Mouse (Mus musculus) forebrain, embryonic 11.5 days (tissue): ENCODE data around the gene Wdr74. TPM values are rescaled to one million over a fixed set of nuclear protein-coding genes. Genes with fewer than 3 reads are reported as not detected.
"Not testable (repeated sequence)": the region's sequence is repeated elsewhere in the genome, so short reads cannot be mapped to it uniquely, and the experiment has no call there.

ENCODE experiments used
- ATAC-seq: fragments of 200-750 bp; cut with Nextera tagmentation; replicated peaks from 2 replicates; pipeline ENCODE4 v1.8.0; 2017; ENCODE audit warnings: moderate TSS enrichment; ENCODE audit not compliant: low FRiP score
- DNase-seq: peaks from one replicate; pipeline ENCODE4 v3.0.0-alpha.2; 2017; ENCODE audit warnings: low spot score
- H3K27ac ChIP-seq: fragments of 300-500 bp; sonication (generic); 2 replicates; pipeline ENCODE4 v1.5.1; 2014; ENCODE audit warnings: low read depth, low read length
- H3K27me3 ChIP-seq: fragments of 300-500 bp; sonication (generic); 2 replicates; pipeline ENCODE4 v1.6.1; 2014; ENCODE audit warnings: mild to moderate bottlenecking, low read length, mixed read lengths; ENCODE audit not compliant: control insufficient read depth, insufficient read depth
- H3K36me3 ChIP-seq: fragments of 300-500 bp; sonication (generic); 2 replicates; pipeline ENCODE4 v1.6.1; 2014; ENCODE audit warnings: mild to moderate bottlenecking, low read length, moderate library complexity, mixed read lengths; ENCODE audit not compliant: control insufficient read depth, insufficient read depth
- H3K4me1 ChIP-seq: fragments of 300-500 bp; sonication (generic); replicated peaks from 2 replicates; pipeline ENCODE4 v1.6.1; 2014; ENCODE audit warnings: low read length, mixed read lengths; ENCODE audit not compliant: control insufficient read depth, insufficient read depth
- H3K4me2 ChIP-seq: fragments of 300-500 bp; sonication (generic); 2 replicates; pipeline ENCODE4 v1.6.1; 2014; ENCODE audit warnings: low read depth, mild to moderate bottlenecking, low read length, moderate library complexity, mixed read lengths; ENCODE audit not compliant: severe bottlenecking
- H3K4me3 ChIP-seq: fragments of 300-500 bp; sonication (generic); 2 replicates; pipeline ENCODE4 v1.5.1; 2014; ENCODE audit warnings: low read depth, low read length
- H3K9ac ChIP-seq: fragments of 300-500 bp; sonication (generic); 2 replicates; pipeline ENCODE4 v1.6.1; 2014; ENCODE audit warnings: low read length
- H3K9me3 ChIP-seq: fragments of 300-500 bp; sonication (generic); 2 replicates; pipeline ENCODE4 v1.6.1; 2016; ENCODE audit warnings: low read length, mixed read lengths; ENCODE audit not compliant: control insufficient read depth
- WGBS: fragments of 180-500 bp; shearing (Covaris S2); extraction: QIAGEN DNeasy Blood & Tissue Kit; methylation state at CpG from one replicate; pipeline ENCODE4 v1.1.7; 2014; 5-methylcytosine and 5-hydroxymethylcytosine counted together
- polyA plus RNA-seq: library from polyadenylated mRNA; unstranded; fragments of >200 nt; fragmentation: Nextera tagmentation; extraction: Ambion mirVana; gene quantifications from 2 replicates; pipeline ENCODE4 v1.2.1, GENCODE M21; 2014

Wdr74 gene
- polyA plus RNA-seq, 1 experiment from 2014 or later = 79.5 TPM

DNA sequence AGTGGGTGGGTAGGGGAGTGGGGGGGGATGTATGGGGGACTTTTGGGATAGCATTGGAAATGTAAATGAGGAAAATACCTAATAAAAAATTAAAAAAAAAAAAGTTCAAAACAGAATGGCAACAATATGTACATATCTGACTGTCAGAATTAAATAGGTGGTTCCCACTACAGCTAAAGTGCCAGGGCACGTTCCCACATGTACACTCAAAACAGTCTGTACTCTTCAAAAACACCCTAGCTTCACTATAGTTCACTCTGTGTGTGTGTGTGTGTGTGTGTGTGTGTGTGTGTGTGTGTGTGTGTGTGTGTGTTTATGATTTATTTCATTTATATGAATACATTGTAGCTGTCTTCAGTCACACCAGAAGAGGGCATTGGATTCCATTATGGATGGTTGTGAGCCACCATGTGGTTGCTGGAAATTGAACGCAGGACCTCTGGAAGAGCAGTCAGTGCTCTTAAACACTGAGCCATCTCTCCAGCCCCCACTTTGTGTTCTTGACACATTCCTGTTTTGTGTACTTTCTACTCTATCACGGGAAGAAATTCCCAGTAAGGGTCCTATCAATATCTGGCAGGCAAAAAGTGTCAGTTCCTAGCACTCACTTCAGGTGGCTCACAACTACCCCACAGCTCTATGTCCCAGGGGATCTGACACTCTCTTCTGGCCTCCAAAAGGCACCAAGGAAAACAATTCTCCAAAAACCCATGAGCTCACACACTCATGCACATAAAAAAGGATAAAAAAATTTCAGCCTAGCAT lies 7.1 kb upstream of the Wdr74 start:
- not testable (repeated sequence) for H3K9ac ChIP-seq, H3K27ac ChIP-seq, H3K4me3 ChIP-seq, H3K4me1 ChIP-seq, H3K27me3 ChIP-seq, H3K4me2 ChIP-seq, DNase-seq, ATAC-seq, H3K9me3 ChIP-seq
- WGBS = 50% methylated on average over 3 of the region's 3 CpGs
- peaks cover 10% of the 10 kb centered on the region; the same call in 1 of the 2 replicates for H3K36me3 ChIP-seq

- no peak overlapping the region for H3K9ac ChIP-seq
- H3K4me1 ChIP-seq = 0 out of 2 replicates have a peak, but pooled peaks cover 3% of the 10 kb centered on the region
- no peak for ATAC-seq
- H3K4me3 ChIP-seq = no peak overlapping the region
- no peaks in the 10 kb centered on the region for H3K9me3 ChIP-seq
- no peak for DNase-seq
- H3K27me3 ChIP-seq = no peaks in the 10 kb centered on the region
- no peak overlapping the region for H3K4me2 ChIP-seq
- peaks cover 2% of the 10 kb centered on the region; the same call in 1 of the 2 replicates for H3K36me3 ChIP-seq
- WGBS = 79% methylated on average over 3 of the region's 3 CpGs
- H3K27ac ChIP-seq = no peak overlapping the region
Observed at GRCm38 (mm10) chr19:8734334-8734733, 1.3 kb upstream of the Wdr74 start.

GRCm38 (mm10) chr19:8736160-8736467 lies 487 bp downstream of the Wdr74 start:
- Histone ChIP-seq H3K27me3 (no peaks in the 10 kb centered on the region), H3K36me3 (peaks cover 5% of the 10 kb centered on the region), H3K9me3 (no peaks in the 10 kb centered on the region), H3K4me3 (peak overlapping the region; percentile 88), H3K9ac (peak overlapping the region; percentile 75), H3K4me1 (peaks cover 10% of the 10 kb centered on the region), H3K27ac (no peak overlapping the region), H3K4me2 (peak overlapping the region; percentile 81)
- DNase-seq = no peak
- WGBS = 3% methylated on average over 11 of the region's 11 CpGs
- no peak for ATAC-seq

GRCm38 (mm10) chr19:8738911-8739310 lies 3.3 kb downstream of the Wdr74 start:
- Histone ChIP-seq H3K4me2 (no peak overlapping the region), H3K36me3 (peaks cover 8% of the 10 kb centered on the region), H3K9ac (no peak overlapping the region), H3K27ac (no peak overlapping the region), H3K4me1 (peaks cover 15% of the 10 kb centered on the region), H3K4me3 (no peak overlapping the region), H3K9me3 (no peaks in the 10 kb centered on the region), H3K27me3 (no peaks in the 10 kb centered on the region)
- ATAC-seq (no peak), DNase-seq (no peak)
- 92% methylated on average over 7 of the region's 7 CpGs for WGBS

DNA sequence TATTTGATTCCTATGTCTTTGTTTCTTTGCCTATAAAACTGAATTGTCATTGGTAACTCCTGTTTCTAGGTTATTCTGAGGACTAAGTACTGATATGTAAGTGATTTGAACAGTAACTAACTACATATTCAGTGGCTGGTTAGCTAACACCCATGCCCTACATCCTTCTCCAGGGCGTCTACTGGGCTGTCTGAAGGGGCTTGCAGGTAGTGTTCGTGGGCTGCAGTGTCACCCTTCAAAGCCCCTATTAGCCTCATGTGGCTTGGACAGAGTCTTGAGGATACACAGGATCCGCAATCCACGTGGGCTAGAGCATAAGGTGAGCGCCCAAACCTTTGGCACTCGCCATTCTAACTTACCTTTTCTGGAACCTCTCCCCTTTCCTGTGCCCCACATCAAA lies 4.0 kb downstream of the Wdr74 start:
- H3K9ac ChIP-seq = no peak overlapping the region
- peaks cover 8% of the 10 kb centered on the region for H3K36me3 ChIP-seq
- no peak overlapping the region for H3K4me3 ChIP-seq
- no peak for ATAC-seq
- H3K27ac ChIP-seq = no peak overlapping the region
- no peak overlapping the region for H3K4me2 ChIP-seq
- H3K27me3 ChIP-seq = no peaks in the 10 kb centered on the region
- peaks cover 15% of the 10 kb centered on the region for H3K4me1 ChIP-seq
- H3K9me3 ChIP-seq = no peaks in the 10 kb centered on the region
- no peak for DNase-seq
- 90% methylated on average over 6 of the region's 6 CpGs for WGBS

DNA sequence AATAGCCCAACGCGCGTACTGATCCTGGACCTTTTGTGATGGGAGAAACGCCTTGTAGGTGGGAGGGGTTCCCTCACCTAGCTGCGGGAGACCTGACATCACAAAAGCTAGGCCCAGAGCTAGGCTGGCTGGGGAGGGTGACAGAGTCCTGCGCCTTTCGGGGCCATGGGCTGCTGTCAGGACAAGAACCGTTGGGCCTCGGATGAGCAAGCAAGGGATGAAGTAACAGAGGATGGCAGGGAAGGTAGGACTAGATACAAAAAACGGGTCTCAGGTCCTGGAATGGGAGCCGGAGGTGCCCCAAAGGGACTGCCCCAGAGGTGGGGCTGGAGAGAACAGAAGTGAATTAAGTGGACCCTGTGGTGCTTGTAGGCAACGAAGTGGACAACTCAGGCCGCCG lies 5.0 kb downstream of the Wdr74 start, which contains the start of gene 1700092M07Rik:
1700092M07Rik (plus strand) TSS at position 116 of the 400 bp plus-strand sequence.
- H3K27me3 ChIP-seq = no peaks in the 10 kb centered on the region
- DNase-seq = peak; percentile 53
- H3K4me3 ChIP-seq = peak within 1 kb of the TSS; percentile 67
- WGBS = 70% methylated on average over 14 of the region's 14 CpGs
- peak within 1 kb of the TSS; percentile 79; the same call in 1 of the 2 replicates for H3K4me2 ChIP-seq
- H3K36me3 ChIP-seq = peaks cover 8% of the 10 kb centered on the region
- peak within 1 kb of the TSS; percentile 87 for H3K27ac ChIP-seq
- no peak for ATAC-seq
- H3K9me3 ChIP-seq = no peaks in the 10 kb centered on the region
- peaks cover 12% of the 10 kb centered on the region for H3K4me1 ChIP-seq
- peak within 1 kb of the TSS; percentile 62 for H3K9ac ChIP-seq

- Histone ChIP-seq H3K27me3 (no peaks in the 10 kb centered on the region), H3K36me3 (peaks cover 8% of the 10 kb centered on the region), H3K4me3 (peak within 1 kb of the TSS; percentile 67), H3K9ac (peak within 1 kb of the TSS; percentile 62), H3K4me2 (peak within 1 kb of the TSS; percentile 79), H3K4me1 (peaks cover 12% of the 10 kb centered on the region), H3K27ac (peak within 1 kb of the TSS; percentile 87), H3K9me3 (no peaks in the 10 kb centered on the region)
- under 1% methylated on average over 36 of the region's 36 CpGs for WGBS
- DNase-seq (peak; percentile 96), ATAC-seq (peak; percentile 98)
Observed at GRCm38 (mm10) chr19:8741243-8741869, 5.7 kb downstream of the Wdr74 start, which contains the start of gene Stx5a. Stx5a (plus strand) TSS chr19:8741413.

DNA sequence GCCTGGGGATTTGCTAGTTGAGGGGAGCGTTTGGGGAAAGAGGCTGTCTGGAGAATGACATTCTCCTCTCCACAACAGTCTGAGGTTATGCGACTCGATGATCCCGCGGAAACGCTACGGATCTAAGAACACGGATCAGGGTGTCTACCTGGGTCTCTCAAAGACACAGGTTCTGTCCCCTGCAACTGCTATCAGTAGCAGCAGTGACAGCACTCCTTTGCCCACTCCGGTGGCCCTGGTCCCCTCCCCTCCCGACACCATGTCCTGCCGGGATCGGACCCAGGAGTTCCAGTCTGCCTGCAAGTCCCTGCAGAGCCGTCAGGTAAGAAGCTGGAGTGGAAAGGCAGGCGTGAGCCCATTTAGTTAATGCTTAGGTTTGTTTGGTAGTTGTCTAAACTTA lies 6.5 kb downstream of the Wdr74 start:
- H3K4me1 ChIP-seq = peaks cover 12% of the 10 kb centered on the region
- peak overlapping the region; percentile 79 for H3K4me2 ChIP-seq
- WGBS = 25% methylated on average over 14 of the region's 14 CpGs
- ATAC-seq = no peak
- DNase-seq = peak; percentile 55
- no peaks in the 10 kb centered on the region for H3K27me3 ChIP-seq
- no peak overlapping the region for H3K27ac ChIP-seq
- no peaks in the 10 kb centered on the region for H3K9me3 ChIP-seq
- H3K4me3 ChIP-seq = peak overlapping the region; percentile 67
- peak overlapping the region; percentile 62 for H3K9ac ChIP-seq
- peaks cover 8% of the 10 kb centered on the region for H3K36me3 ChIP-seq
